Mouse (Mus musculus): Measurements from ENCODE around the gene Peli3.
"Not testable (repeated sequence)": the region's sequence is repeated elsewhere in the genome, so short reads cannot be mapped to it uniquely, and the experiment has no call there.

Gene Peli3

GRCm38 (mm10) chr19:4942551-4943252 lies at the start of gene Peli3:
Gene Peli3, minus strand, starts transcription at chr19:4943127.
- DNase-seq, result peak; percentile 80 to 81

GRCm38 (mm10) chr19:4992371-4992770 lies 49.4 kb upstream of the Peli3 start:
- no peak for DNase-seq

GRCm38 (mm10) chr19:4990716-4991115 lies 47.8 kb upstream of the Peli3 start:
- DNase-seq, result no peak

- no peak for DNase-seq
These were observed 47.3 kb upstream of the Peli3 start, which contains the start of gene Npas4 for GRCm38 (mm10) chr19:4990256-4990625. Gene Npas4, minus strand, starts transcription at chr19:4990316.

GRCm38 (mm10) chr19:4989434-4990255 lies 46.7 kb upstream of the Peli3 start:
- DNase-seq, result no peak

- peak; percentile 84 to 89 for DNase-seq
These were observed 46.1 kb upstream of the Peli3 start for GRCm38 (mm10) chr19:4989013-4989412.

- DNase-seq, result no peak
These were observed 38.8 kb upstream of the Peli3 start for GRCm38 (mm10) chr19:4981767-4982166.

GRCm38 (mm10) chr19:4968236-4968635 lies 25.3 kb upstream of the Peli3 start:
- DNase-seq, result no peak

- peak; percentile 83 to 84 for DNase-seq
These were observed 19.1 kb upstream of the Peli3 start, which contains the start of gene Mrpl11 for GRCm38 (mm10) chr19:4961928-4962601. Gene Mrpl11, plus strand, starts transcription at chr19:4962147.

GRCm38 (mm10) chr19:4948641-4949040 lies 5.7 kb upstream of the Peli3 start:
- DNase-seq, result not testable (repeated sequence)

GRCm38 (mm10) chr19:4945540-4945939 lies 2.6 kb upstream of the Peli3 start:
- no peak for DNase-seq

- DNase-seq, result no peak
These were observed 294 bp upstream of the Peli3 start for GRCm38 (mm10) chr19:4943253-4943588.

GRCm38 (mm10) chr19:4937444-4938310 lies 5.2 kb downstream of the Peli3 start:
- no peak for DNase-seq

- no peak for DNase-seq
These were observed 6.0 kb downstream of the Peli3 start for GRCm38 (mm10) chr19:4936896-4937295.

GRCm38 (mm10) chr19:4928781-4929180 lies 14.1 kb downstream of the Peli3 start:
- DNase-seq, result no peak

GRCm38 (mm10) chr19:4927904-4928531 lies 14.9 kb downstream of the Peli3 start, which contains the start of gene Dpp3:
Gene Dpp3, minus strand, starts transcription at chr19:4928287.
- peak; percentile 99 for DNase-seq

- no peak for DNase-seq
These were observed 17.6 kb downstream of the Peli3 start for GRCm38 (mm10) chr19:4925121-4925860.

GRCm38 (mm10) chr19:4919652-4920051 lies 23.3 kb downstream of the Peli3 start:
- no peak for DNase-seq

GRCm38 (mm10) chr19:4916827-4917226 lies 26.1 kb downstream of the Peli3 start:
- DNase-seq, result no peak

GRCm38 (mm10) chr19:4915924-4916603 lies 26.9 kb downstream of the Peli3 start:
- DNase-seq, result no peak

GRCm38 (mm10) chr19:4909376-4909775 lies 33.6 kb downstream of the Peli3 start:
- DNase-seq, result no peak
